Mouse (Mus musculus) urinary bladder, adult 2 months (tissue): ENCODE results near the gene Taf1a. TPM values are rescaled to one million over a fixed set of nuclear protein-coding genes. Genes with fewer than 3 reads are reported as not detected.

ENCODE experiments used
- DNase-seq: peaks from one replicate; pipeline ENCODE4 v3.0.0; 2022; ENCODE audit warnings: low spot score
- polyA plus RNA-seq: library from polyadenylated mRNA; depleted of rRNA; stranded (reverse); fragments of >200 nt; gene quantifications from 2 replicates; pipeline ENCODE4 v1.2.3, GENCODE M21; 2012; rRNA removed

The Taf1a gene
- polyA plus RNA-seq, 1 experiment, result 32.8 TPM

DNA sequence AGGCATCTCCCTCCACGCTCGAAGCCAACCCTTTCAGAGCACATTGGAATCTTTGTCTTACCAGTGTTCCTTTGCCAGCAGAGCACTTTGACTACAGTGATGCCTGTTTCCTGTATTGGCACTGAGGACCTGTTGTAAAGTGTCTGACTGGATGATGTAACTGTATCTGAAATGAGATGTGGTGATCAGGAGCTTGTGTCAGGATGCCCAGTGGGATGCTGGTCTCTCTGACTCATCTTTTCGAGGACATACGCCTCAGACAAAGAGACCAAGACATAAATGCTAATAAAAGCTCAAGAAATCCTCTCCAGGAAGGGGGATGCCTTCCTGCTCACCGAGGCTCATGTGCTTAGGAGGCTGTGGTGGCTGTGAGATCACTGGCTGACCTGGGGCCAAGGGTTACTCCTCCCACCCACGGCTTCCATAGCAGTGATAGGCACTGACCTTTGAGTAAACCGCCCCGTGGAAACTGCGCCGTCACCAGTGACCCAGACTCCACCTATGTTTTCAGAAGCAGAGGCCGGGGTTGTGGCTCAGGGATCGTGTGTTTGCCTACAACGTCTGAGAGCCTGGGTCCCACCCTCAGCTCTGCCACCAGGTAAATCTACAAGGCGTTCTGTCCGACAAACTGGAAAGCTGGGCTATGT is 25.4 kb downstream of the Taf1a start:
- DNase-seq, result no peak

DNA sequence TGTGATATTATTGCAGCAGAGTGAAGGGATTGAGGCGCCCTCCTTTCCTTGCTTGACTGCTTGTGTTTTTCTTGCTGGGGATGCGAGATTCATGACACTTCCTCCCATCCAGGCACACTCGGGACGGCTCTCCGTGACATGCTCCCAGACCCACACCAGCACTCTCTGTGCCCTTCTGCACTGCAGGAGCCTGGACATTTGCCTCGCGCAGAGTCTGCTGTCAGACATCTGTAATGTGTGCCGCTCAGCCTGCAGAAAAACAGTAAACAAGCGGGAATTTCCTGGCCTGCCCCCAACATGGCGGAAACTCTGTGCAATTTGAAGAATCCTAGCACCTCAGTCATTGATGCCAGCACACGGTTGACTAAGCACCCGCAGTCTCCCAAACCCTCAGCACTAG is 29.1 kb downstream of the Taf1a start, which contains the start of gene Hhipl2:
Hhipl2 (plus strand) TSS at position 343 of the 400 bp plus-strand sequence.
- DNase-seq, result no peak

DNA sequence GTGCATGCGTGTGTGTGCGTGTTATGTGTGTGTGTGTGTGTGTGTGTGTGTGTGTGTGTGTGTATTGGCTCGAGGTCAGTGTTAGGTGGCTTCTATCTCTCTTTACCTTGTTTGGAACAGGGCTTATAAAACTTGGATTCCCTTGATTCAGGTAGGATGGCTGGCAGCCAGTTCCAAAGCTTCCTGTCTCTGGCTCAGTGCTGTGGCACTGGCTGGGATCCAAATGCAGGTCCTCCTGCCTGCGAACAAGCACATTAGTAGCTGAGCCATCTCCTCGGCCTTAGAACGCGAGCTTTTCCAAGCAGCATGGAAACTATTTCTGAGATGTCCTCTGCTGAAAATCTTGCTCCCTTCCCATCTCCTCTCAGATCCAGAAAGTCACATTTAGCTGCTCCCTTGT is 31.0 kb downstream of the Taf1a start:
- DNase-seq, result no peak

DNA sequence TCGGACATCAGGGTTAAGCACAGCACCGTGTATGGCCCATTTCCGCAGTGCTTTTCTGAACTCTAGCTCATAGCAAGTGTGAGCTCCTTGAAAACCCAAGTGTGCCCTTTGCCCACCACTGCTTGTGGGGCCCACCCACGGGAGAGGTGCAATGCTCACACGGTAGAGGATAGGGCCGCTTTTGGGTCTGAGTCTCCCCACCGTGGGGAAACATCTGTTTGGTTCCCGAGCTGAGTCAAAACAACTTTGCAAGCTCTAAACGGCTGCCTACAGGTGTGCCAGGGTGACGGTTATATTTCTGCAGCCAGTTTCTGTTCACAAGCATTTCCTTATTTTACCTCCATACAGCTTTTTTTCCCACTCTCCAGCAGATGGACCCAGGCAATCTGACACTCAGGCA is 31.5 kb downstream of the Taf1a start:
- DNase-seq, result no peak

DNA sequence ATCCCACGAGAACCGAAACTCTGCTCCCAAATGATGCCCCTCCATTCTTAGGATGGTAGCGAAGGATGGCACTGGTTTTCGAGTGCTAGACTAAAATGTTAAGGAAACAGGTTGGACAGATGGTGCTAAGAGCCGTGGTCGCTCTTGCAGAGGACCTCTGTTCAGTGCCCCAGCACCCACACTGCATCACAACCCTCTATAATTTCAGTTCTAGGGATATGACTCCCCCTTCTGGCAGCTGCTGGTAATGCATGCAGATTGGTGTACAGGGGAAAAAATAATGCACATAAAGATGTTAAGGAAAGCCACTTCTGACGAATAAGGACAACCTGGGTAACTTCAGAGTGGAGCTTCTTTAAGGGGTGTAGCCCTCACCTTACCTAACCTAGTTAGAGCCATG is 35.3 kb downstream of the Taf1a start:
- DNase-seq, result no peak

DNA sequence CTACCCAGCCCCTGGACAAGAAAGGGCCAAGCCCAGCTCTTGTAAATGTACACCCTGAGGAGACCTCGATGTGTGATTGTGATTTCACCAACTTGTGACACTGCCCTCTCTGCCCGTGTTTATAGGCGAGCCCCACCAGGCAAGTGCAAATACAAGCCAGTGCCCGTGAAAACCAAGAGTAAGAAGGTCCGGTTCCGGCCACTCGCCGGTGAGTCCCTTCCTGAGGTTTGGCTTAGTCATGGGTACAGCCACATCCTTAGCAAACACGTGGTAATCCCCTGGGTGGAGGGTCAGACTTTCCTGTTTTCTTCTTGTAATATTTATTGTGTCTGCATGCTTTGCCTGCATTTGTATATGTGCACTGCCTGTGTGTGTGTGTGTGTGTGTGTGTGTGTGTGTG is 46.1 kb downstream of the Taf1a start:
- DNase-seq, result no peak

DNA sequence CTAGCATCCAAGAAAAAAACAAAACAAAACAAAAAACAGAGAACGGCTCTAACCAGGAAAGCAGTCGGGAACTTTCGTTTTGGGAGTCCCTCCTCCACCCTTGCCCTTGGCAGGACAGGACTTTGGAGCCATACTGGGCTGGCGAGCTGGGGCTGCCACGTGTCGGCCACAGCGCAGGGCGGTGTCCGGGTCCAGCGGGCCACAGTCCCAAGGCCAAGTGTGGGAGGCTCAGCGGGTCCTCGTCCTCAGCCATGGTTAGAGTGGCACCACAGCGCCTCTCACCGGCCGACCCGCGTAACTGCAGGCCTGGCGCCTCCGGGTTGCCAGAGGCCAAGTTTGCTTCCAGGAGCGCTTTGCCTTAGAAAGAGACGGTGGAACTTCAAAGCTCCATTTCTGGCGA is 50.3 kb downstream of the Taf1a start:
- DNase-seq, result peak; percentile 72

DNA sequence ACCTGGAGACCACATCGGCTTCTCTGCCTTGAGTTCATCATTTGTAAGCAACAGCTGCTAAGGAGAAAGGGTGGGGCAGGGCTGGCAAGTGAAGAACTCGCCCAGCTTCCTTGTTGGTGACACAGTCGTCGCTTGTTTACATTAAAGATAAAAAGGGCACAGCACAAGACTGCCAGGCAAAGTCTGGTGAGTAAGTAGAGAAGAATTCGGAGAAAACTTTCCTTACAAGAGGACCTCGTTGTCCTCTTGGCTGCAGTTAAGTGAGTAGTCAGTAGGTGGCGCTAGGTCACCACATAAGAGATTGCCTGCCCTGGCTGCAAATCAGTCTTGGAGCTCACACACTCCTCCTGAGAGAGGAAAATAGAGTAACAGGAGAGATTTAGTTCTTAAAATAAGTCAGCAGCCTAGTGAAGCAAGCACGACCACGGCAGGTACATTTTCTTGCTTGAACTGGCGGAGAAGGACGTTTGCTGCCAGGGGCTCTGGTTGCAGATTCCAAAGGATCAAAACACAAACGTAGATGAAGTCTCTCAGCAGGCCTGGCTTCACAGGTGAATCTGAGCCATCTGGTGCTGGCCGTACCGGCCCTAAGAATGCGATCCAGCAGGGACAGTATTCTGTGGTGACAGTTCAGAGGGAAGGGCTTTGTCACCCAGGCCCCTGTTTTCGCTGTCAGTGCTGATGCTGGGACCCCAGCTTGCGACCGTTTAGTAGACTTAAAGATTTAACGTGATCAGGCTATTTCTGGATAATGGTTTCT is 53.4 kb downstream of the Taf1a start:
- DNase-seq, result peak; percentile 54

DNA sequence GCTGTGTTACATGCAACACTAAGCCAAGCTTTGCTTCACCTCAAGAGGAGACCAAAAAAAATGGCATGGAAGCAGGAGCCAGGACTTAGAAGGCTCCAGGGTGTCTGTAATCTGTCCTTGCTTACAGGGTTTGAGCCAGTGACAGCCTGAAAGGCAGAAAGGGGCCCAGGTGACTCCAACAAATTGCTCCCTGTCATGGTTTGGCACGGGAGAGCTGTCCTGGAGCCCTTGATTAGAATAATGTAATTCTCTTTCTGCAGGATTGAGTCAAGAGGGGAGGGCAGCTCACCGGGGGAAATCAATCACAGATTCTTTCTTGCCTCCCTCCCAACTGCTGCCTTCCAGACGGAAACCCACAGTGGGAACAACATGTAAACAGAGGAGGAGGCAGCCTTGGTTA is 64.3 kb downstream of the Taf1a start:
- no peak for DNase-seq

Other genes starting within 250 kb of the Taf1a start
- gene Disp1, start 167.5 kb upstream of the Taf1a start, polyA plus RNA-seq, result 5.2 and 7.8 TPM in 2 replicates
- 67.5 and 70.7 TPM in 2 replicates for gene Aida, start 92.4 kb upstream of the Taf1a start, polyA plus RNA-seq
- gene Brox, start 91.7 kb upstream of the Taf1a start, polyA plus RNA-seq, result 36.6 and 40.9 TPM in 2 replicates
- 98.3 and 111 TPM in 2 replicates for gene Mia3, start 19.4 kb upstream of the Taf1a start, polyA plus RNA-seq
- 0.27 and 0.34 TPM in 2 replicates for gene Hhipl2, start 29.2 kb downstream of the Taf1a start, polyA plus RNA-seq